Mouse (Mus musculus) monocyte, adult 59 days (primary cell): ENCODE measurements around the gene Akr1c19. TPM values are rescaled to one million over a fixed set of nuclear protein-coding genes. Genes with fewer than 3 reads are reported as not detected.

Source experiments
- total RNA-seq, 2 experiments: library from RNA; stranded (reverse); gene quantifications; one replicate each; pipeline ENCODE4 v1.2.4; 2023

Akr1c19 gene
- not detected for total RNA-seq

DNA sequence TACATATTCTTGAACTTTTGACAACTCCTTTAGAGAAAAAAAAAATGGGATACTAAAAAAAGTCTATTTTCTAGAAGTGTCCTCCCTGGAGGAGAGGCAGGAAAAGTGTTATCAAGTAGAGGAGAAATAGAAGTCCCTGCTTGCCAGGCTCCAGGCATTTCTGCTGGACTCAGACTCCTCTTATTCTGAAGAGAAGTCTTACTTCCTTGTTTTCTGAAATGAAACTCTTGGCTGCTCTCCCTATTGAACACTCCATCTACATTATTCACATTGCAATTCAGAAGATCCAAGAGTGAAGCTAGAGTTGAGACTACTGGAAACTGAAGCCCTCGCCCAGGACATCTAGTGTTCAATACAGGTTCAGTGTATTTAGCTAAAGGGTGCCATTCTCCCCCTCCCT is at the start of gene Akr1c19:
Gene Akr1c19 (plus strand): TSS at position 260 of the 400 bp plus-strand sequence.

DNA sequence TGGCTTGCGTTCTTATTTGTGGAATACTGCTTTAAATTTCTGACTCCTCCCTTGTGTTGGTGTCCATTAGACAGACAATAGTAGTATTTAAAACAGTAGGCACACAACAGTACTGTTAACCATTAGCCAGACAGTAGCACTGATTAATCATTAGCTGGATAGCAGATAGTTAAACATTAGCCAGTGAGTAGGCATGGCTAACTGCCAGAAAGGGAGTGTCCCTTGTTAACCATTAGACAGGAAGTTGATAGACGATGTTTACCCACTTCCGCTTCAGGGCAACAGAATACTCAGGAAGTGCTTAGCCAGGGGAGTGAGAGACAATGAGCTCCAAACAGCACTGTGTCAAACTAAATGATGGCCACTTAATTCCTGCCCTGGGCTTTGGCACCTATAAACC is 37.6 kb upstream of the Akr1c19 start, which contains the start of gene Akr1c13:
Gene Akr1c13 (plus strand): TSS at position 247 of the 400 bp plus-strand sequence.

DNA sequence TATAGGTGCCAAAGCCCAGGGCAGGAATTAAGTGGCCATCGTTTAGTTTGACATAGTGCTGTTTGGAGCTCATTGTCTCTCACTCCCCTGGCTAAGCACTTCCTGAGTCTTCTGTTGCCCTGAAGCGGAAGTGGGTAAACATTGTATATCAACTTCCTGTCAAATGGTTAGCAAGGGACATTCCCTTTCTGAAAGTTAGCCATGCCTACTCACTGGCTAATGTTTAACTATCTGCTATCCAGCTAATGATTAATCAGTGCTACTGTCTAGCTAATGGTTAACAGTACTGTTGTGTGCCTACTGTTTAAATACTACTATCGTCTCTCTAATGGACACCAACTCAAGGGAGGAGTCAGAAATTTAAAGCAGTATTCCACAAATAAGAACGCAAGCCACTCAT is 50.8 kb downstream of the Akr1c19 start, which contains the start of gene Akr1c12:
Gene Akr1c12 (minus strand): TSS at position 150 of the 400 bp plus-strand sequence.

Other genes with a start within 250 kb of the Akr1c19 start
- not detected for gene Akr1c14, start 179.7 kb upstream of the Akr1c19 start, total RNA-seq
- not detected for gene Akr1c18, start 78.0 kb upstream of the Akr1c19 start, total RNA-seq
- 10 to 100 TPM; 14.5 to 17.8 TPM for gene Akr1c13, start 37.5 kb upstream of the Akr1c19 start, total RNA-seq
- not detected for gene Akr1c12, start 50.7 kb downstream of the Akr1c19 start, total RNA-seq
- not detected for gene Akr1c6, start 205.6 kb downstream of the Akr1c19 start, total RNA-seq